Mouse (Mus musculus) thymus, postnatal 36 days (tissue): Measurements from ENCODE around the gene Acot7.

ENCODE experiments used
- DNase-seq, 2 experiments: peaks; one replicate each; pipeline ENCODE4 v3.0.0; 2022; ENCODE audit warnings: mixed read lengths in 2 of 2

Gene Acot7

GRCm38 (mm10) chr4:152177537-152178343 lies at the start of gene Acot7:
Gene Acot7, plus strand, starts transcription at chr4:152178134.
- peak; percentile 92 to 95 for DNase-seq

- no peak for DNase-seq
Measured at GRCm38 (mm10) chr4:152128784-152129183, 49.1 kb upstream of the Acot7 start.

- DNase-seq: no peak
Measured at GRCm38 (mm10) chr4:152129395-152129930, 48.5 kb upstream of the Acot7 start.

- DNase-seq: peak; percentile 50 to 54
Measured at GRCm38 (mm10) chr4:152130771-152131653, 46.9 kb upstream of the Acot7 start.

GRCm38 (mm10) chr4:152131809-152132771 lies 45.8 kb upstream of the Acot7 start:
- DNase-seq: no peak

GRCm38 (mm10) chr4:152132772-152133169 lies 45.2 kb upstream of the Acot7 start:
- no peak for DNase-seq

- no peak for DNase-seq
Measured at GRCm38 (mm10) chr4:152133213-152133612, 44.7 kb upstream of the Acot7 start.

- DNase-seq: peak; percentile 69 to 72
Measured at GRCm38 (mm10) chr4:152134507-152134906, 43.4 kb upstream of the Acot7 start.

GRCm38 (mm10) chr4:152135363-152135762 lies 42.6 kb upstream of the Acot7 start:
- DNase-seq: no peak

- no peak for DNase-seq
Measured at GRCm38 (mm10) chr4:152136112-152136875, 41.6 kb upstream of the Acot7 start.

- no peak for DNase-seq
Measured at GRCm38 (mm10) chr4:152136876-152137250, 41.1 kb upstream of the Acot7 start.

- peak; percentile 78 to 79 for DNase-seq
Measured at GRCm38 (mm10) chr4:152138497-152139260, 39.3 kb upstream of the Acot7 start.

- peak in 1 of 2 experiments; percentile 40 for DNase-seq
Measured at GRCm38 (mm10) chr4:152140441-152140840, 37.5 kb upstream of the Acot7 start.

- DNase-seq: no peak
Measured at GRCm38 (mm10) chr4:152141521-152142135, 36.3 kb upstream of the Acot7 start.

GRCm38 (mm10) chr4:152143632-152144031 lies 34.3 kb upstream of the Acot7 start:
- no peak for DNase-seq

- no peak for DNase-seq
Measured at GRCm38 (mm10) chr4:152145473-152145872, 32.5 kb upstream of the Acot7 start.

GRCm38 (mm10) chr4:152146033-152146827 lies 31.7 kb upstream of the Acot7 start:
- no peak for DNase-seq

- DNase-seq: no peak
Measured at GRCm38 (mm10) chr4:152150546-152150945, 27.4 kb upstream of the Acot7 start.

GRCm38 (mm10) chr4:152151451-152151965 lies 26.4 kb upstream of the Acot7 start:
- DNase-seq: no peak
